Mouse (Mus musculus): ENCODE measurements around the gene Il2rg.

- TF ChIP-seq EP300 (IDR thresholded peaks at IDR 0.05; ENCODE audit: low read depth): no peak
- no peak for TF ChIP-seq CTCF (IDR thresholded peaks at IDR 0.05; ENCODE audit: low read depth)
Measured at GRCm38 (mm10) chrX:101301654-101302053, 33.6 kb upstream of the Il2rg start.

All from heart, postnatal 0 days (tissue).